Mouse (Mus musculus): ENCODE data around the gene Adam10. TPM values are rescaled to one million over a fixed set of nuclear protein-coding genes. Genes with fewer than 3 reads are reported as not detected.

The Adam10 gene
- polyA plus RNA-seq, 1 experiment from 2014 or later = 45.0 TPM

- H3K27ac ChIP-seq (ENCODE audit: low read depth, low read length) = no peak overlapping the region
- H3K36me3 ChIP-seq (ENCODE audit: control insufficient read depth, insufficient read depth, low read length) = no peaks in the 10 kb centered on the region
- no peaks in the 10 kb centered on the region for H3K4me1 ChIP-seq (ENCODE audit: control insufficient read depth, insufficient read depth, low read length)
- no peaks in the 10 kb centered on the region for H3K27me3 ChIP-seq (replicated peaks; ENCODE audit: control insufficient read depth, insufficient read depth, low read length)
- DNase-seq (ENCODE audit: low spot score) (peak; percentile 25), ATAC-seq (no peak)
- H3K9me3 ChIP-seq (replicated peaks; ENCODE audit: control insufficient read depth, low read length) = no peaks in the 10 kb centered on the region
- no peak overlapping the region for H3K9ac ChIP-seq (ENCODE audit: low read length)
- 69% methylated on average over 4 of the region's 4 CpGs for WGBS
- H3K4me2 ChIP-seq (ENCODE audit: low read length) = no peak overlapping the region
- no peak overlapping the region for H3K4me3 ChIP-seq (ENCODE audit: low read depth, low read length)
Observed at GRCm38 (mm10) chr9:70790621-70791020, 111.8 kb downstream of the Adam10 start.

- H3K9ac ChIP-seq (ENCODE audit: low read length) = no peak overlapping the region
- no peak for DNase-seq (ENCODE audit: low spot score)
- H3K4me1 ChIP-seq (ENCODE audit: control insufficient read depth, insufficient read depth, low read length) = no peaks in the 10 kb centered on the region
- H3K27ac ChIP-seq (ENCODE audit: low read depth, low read length) = no peak overlapping the region
- H3K9me3 ChIP-seq (replicated peaks; ENCODE audit: control insufficient read depth, low read length) = no peaks in the 10 kb centered on the region
- H3K36me3 ChIP-seq (ENCODE audit: control insufficient read depth, insufficient read depth, low read length) = no peaks in the 10 kb centered on the region
- WGBS = 84% methylated on average over 15 of the region's 15 CpGs
- ATAC-seq = no peak
- no peak overlapping the region for H3K4me2 ChIP-seq (ENCODE audit: low read length)
- H3K27me3 ChIP-seq (replicated peaks; ENCODE audit: control insufficient read depth, insufficient read depth, low read length) = no peaks in the 10 kb centered on the region
- H3K4me3 ChIP-seq (ENCODE audit: low read depth, low read length) = no peak overlapping the region
Observed at GRCm38 (mm10) chr9:70794643-70795438, 116.0 kb downstream of the Adam10 start.

GRCm38 (mm10) chr9:70795439-70795757 lies 116.6 kb downstream of the Adam10 start:
- H3K4me3 ChIP-seq (ENCODE audit: low read depth, low read length) = no peak overlapping the region
- no peak overlapping the region for H3K4me2 ChIP-seq (ENCODE audit: low read length)
- no peaks in the 10 kb centered on the region for H3K36me3 ChIP-seq (ENCODE audit: control insufficient read depth, insufficient read depth, low read length)
- ATAC-seq (no peak), DNase-seq (ENCODE audit: low spot score) (no peak)
- H3K27me3 ChIP-seq (replicated peaks; ENCODE audit: control insufficient read depth, insufficient read depth, low read length) = no peaks in the 10 kb centered on the region
- no peaks in the 10 kb centered on the region for H3K4me1 ChIP-seq (ENCODE audit: control insufficient read depth, insufficient read depth, low read length)
- no peaks in the 10 kb centered on the region for H3K9me3 ChIP-seq (replicated peaks; ENCODE audit: control insufficient read depth, low read length)
- H3K9ac ChIP-seq (ENCODE audit: low read length) = no peak overlapping the region
- no peak overlapping the region for H3K27ac ChIP-seq (ENCODE audit: low read depth, low read length)
- 53% methylated on average over 2 of the region's 2 CpGs for WGBS

GRCm38 (mm10) chr9:70800588-70801315 lies 122.0 kb downstream of the Adam10 start:
- H3K36me3 ChIP-seq (ENCODE audit: control insufficient read depth, insufficient read depth, low read length) = no peaks in the 10 kb centered on the region
- 74% methylated on average over 8 of the region's 8 CpGs for WGBS
- DNase-seq (ENCODE audit: low spot score) (peak; percentile 5), ATAC-seq (no peak)
- H3K27me3 ChIP-seq (replicated peaks; ENCODE audit: control insufficient read depth, insufficient read depth, low read length) = no peaks in the 10 kb centered on the region
- H3K9ac ChIP-seq (ENCODE audit: low read length) = no peak overlapping the region
- H3K9me3 ChIP-seq (replicated peaks; ENCODE audit: control insufficient read depth, low read length) = no peaks in the 10 kb centered on the region
- no peak overlapping the region for H3K27ac ChIP-seq (ENCODE audit: low read depth, low read length)
- H3K4me3 ChIP-seq (ENCODE audit: low read depth, low read length) = no peak overlapping the region
- H3K4me1 ChIP-seq (ENCODE audit: control insufficient read depth, insufficient read depth, low read length) = no peaks in the 10 kb centered on the region
- no peak overlapping the region for H3K4me2 ChIP-seq (ENCODE audit: low read length)

- 87% methylated on average over 3 of the region's 3 CpGs for WGBS
- ATAC-seq (no peak), DNase-seq (ENCODE audit: low spot score) (no peak)
- Histone ChIP-seq H3K4me1 (ENCODE audit: control insufficient read depth, insufficient read depth, low read length) (no peaks in the 10 kb centered on the region), H3K4me3 (ENCODE audit: low read depth, low read length) (no peak overlapping the region), H3K27me3 (replicated peaks; ENCODE audit: control insufficient read depth, insufficient read depth, low read length) (no peaks in the 10 kb centered on the region), H3K27ac (ENCODE audit: low read depth, low read length) (no peak overlapping the region), H3K9ac (ENCODE audit: low read length) (no peak overlapping the region), H3K36me3 (ENCODE audit: control insufficient read depth, insufficient read depth, low read length) (no peaks in the 10 kb centered on the region), H3K9me3 (replicated peaks; ENCODE audit: control insufficient read depth, low read length) (no peaks in the 10 kb centered on the region), H3K4me2 (ENCODE audit: low read length) (no peak overlapping the region)
Observed at GRCm38 (mm10) chr9:70801761-70802160, 123.0 kb downstream of the Adam10 start.

- Histone ChIP-seq H3K27me3 (replicated peaks; ENCODE audit: control insufficient read depth, insufficient read depth, low read length) (no peaks in the 10 kb centered on the region), H3K9me3 (replicated peaks; ENCODE audit: control insufficient read depth, low read length) (no peaks in the 10 kb centered on the region), H3K4me3 (ENCODE audit: low read depth, low read length) (no peak overlapping the region), H3K9ac (ENCODE audit: low read length) (no peak overlapping the region), H3K4me2 (ENCODE audit: low read length) (no peak overlapping the region), H3K27ac (ENCODE audit: low read depth, low read length) (no peak overlapping the region), H3K36me3 (ENCODE audit: control insufficient read depth, insufficient read depth, low read length) (no peaks in the 10 kb centered on the region), H3K4me1 (ENCODE audit: control insufficient read depth, insufficient read depth, low read length) (no peaks in the 10 kb centered on the region)
- DNase-seq (ENCODE audit: low spot score) (no peak), ATAC-seq (no peak)
- 72% methylated on average over 3 of the region's 3 CpGs for WGBS
Observed at GRCm38 (mm10) chr9:70802816-70803215, 124.0 kb downstream of the Adam10 start.

GRCm38 (mm10) chr9:70806069-70806468 lies 127.3 kb downstream of the Adam10 start:
- H3K4me1 ChIP-seq (ENCODE audit: control insufficient read depth, insufficient read depth, low read length) = no peaks in the 10 kb centered on the region
- H3K9ac ChIP-seq (ENCODE audit: low read length) = no peak overlapping the region
- no peaks in the 10 kb centered on the region for H3K36me3 ChIP-seq (ENCODE audit: control insufficient read depth, insufficient read depth, low read length)
- ATAC-seq (no peak), DNase-seq (ENCODE audit: low spot score) (no peak)
- H3K27me3 ChIP-seq (replicated peaks; ENCODE audit: control insufficient read depth, insufficient read depth, low read length) = no peaks in the 10 kb centered on the region
- WGBS = 38% methylated on average over 1 of the region's 1 CpGs
- H3K4me2 ChIP-seq (ENCODE audit: low read length) = no peak overlapping the region
- no peak overlapping the region for H3K4me3 ChIP-seq (ENCODE audit: low read depth, low read length)
- no peaks in the 10 kb centered on the region for H3K9me3 ChIP-seq (replicated peaks; ENCODE audit: control insufficient read depth, low read length)
- H3K27ac ChIP-seq (ENCODE audit: low read depth, low read length) = no peak overlapping the region

GRCm38 (mm10) chr9:70807714-70808113 lies 128.9 kb downstream of the Adam10 start:
- no peaks in the 10 kb centered on the region for H3K9me3 ChIP-seq (replicated peaks; ENCODE audit: control insufficient read depth, low read length)
- no peaks in the 10 kb centered on the region for H3K36me3 ChIP-seq (ENCODE audit: control insufficient read depth, insufficient read depth, low read length)
- H3K4me2 ChIP-seq (ENCODE audit: low read length) = no peak overlapping the region
- no peak for DNase-seq (ENCODE audit: low spot score)
- H3K27me3 ChIP-seq (replicated peaks; ENCODE audit: control insufficient read depth, insufficient read depth, low read length) = no peaks in the 10 kb centered on the region
- no peaks in the 10 kb centered on the region for H3K4me1 ChIP-seq (ENCODE audit: control insufficient read depth, insufficient read depth, low read length)
- WGBS = 76% methylated on average over 11 of the region's 11 CpGs
- H3K27ac ChIP-seq (ENCODE audit: low read depth, low read length) = no peak overlapping the region
- no peak overlapping the region for H3K4me3 ChIP-seq (ENCODE audit: low read depth, low read length)
- no peak overlapping the region for H3K9ac ChIP-seq (ENCODE audit: low read length)
- no peak for ATAC-seq

GRCm38 (mm10) chr9:70812551-70812950 lies 133.8 kb downstream of the Adam10 start:
- no peak overlapping the region for H3K4me2 ChIP-seq (ENCODE audit: low read length)
- H3K4me1 ChIP-seq (ENCODE audit: control insufficient read depth, insufficient read depth, low read length) = no peaks in the 10 kb centered on the region
- H3K9ac ChIP-seq (ENCODE audit: low read length) = no peak overlapping the region
- no peaks in the 10 kb centered on the region for H3K9me3 ChIP-seq (replicated peaks; ENCODE audit: control insufficient read depth, low read length)
- 96% methylated on average over 12 of the region's 12 CpGs for WGBS
- no peaks in the 10 kb centered on the region for H3K27me3 ChIP-seq (replicated peaks; ENCODE audit: control insufficient read depth, insufficient read depth, low read length)
- no peaks in the 10 kb centered on the region for H3K36me3 ChIP-seq (ENCODE audit: control insufficient read depth, insufficient read depth, low read length)
- ATAC-seq = no peak
- no peak overlapping the region for H3K27ac ChIP-seq (ENCODE audit: low read depth, low read length)
- no peak for DNase-seq (ENCODE audit: low spot score)
- no peak overlapping the region for H3K4me3 ChIP-seq (ENCODE audit: low read depth, low read length)
